ENCODE assay signal across 9 mouse cellular contexts in genomic region chr1:132372896-132373534, GRCm38 (mm10). TPM values are rescaled to one million over a fixed set of nuclear protein-coding genes. Genes with fewer than 3 reads are reported as not detected.
A peak's percentile ranks its signal among the peaks of the same experiment; 100 is the strongest.
DNase-seq lines count a peak whose midpoint lies in the region; ATAC-seq lines count a peak whose summit lies in the region.
"Had no signal": no experiment of that assay in that cellular context is flagged by ENCODE, and none has a peak within 500 bp of the region (broad histone marks: within the 10 kb centered on the region; RNA-seq: fewer than 3 reads in every experiment).

No protein-coding gene starts in this region.

- H3K4me3 ChIP-seq in kidney, embryonic 14.5 days (ENCODE audit: low read length): no peak overlapping the region
- no peak overlapping the region for H3K4me3 ChIP-seq in embryonic facial prominence, embryonic 13.5 days
- no peak overlapping the region for H3K4me3 ChIP-seq in heart, embryonic 16.5 days (ENCODE audit: low read length)
- H3K4me3 ChIP-seq in midbrain, embryonic 12.5 days: no peak overlapping the region

- no peak overlapping the region for H3K4me2 ChIP-seq in kidney, embryonic 14.5 days (replicated peaks; ENCODE audit: low read depth, low read length)
- no peak overlapping the region; the same call in 1 of the 2 replicates for H3K4me2 ChIP-seq in embryonic facial prominence, embryonic 13.5 days
- H3K4me2 ChIP-seq in heart, embryonic 16.5 days (ENCODE audit: low read depth, low read length): no peak overlapping the region
- H3K4me2 ChIP-seq in midbrain, embryonic 12.5 days (replicated peaks): no peak overlapping the region

- no peaks in the 10 kb centered on the region for H3K27me3 ChIP-seq in kidney, embryonic 14.5 days (ENCODE audit: control insufficient read depth, insufficient read depth, low read length)
- no peaks in the 10 kb centered on the region for H3K27me3 ChIP-seq in embryonic facial prominence, embryonic 13.5 days
- H3K27me3 ChIP-seq in heart, embryonic 16.5 days (ENCODE audit: control insufficient read depth, insufficient read depth, low read length): no peaks in the 10 kb centered on the region
- H3K27me3 ChIP-seq in midbrain, embryonic 12.5 days: no peaks in the 10 kb centered on the region

- no peak overlapping the region for H3K9ac ChIP-seq in kidney, embryonic 14.5 days (ENCODE audit: low read depth, low read length)
- peak overlapping the region; percentile 17; the same call in 1 of the 2 replicates for H3K9ac ChIP-seq in embryonic facial prominence, embryonic 13.5 days
- H3K9ac ChIP-seq in heart, embryonic 16.5 days (ENCODE audit: low read length): no peak overlapping the region
- H3K9ac ChIP-seq in midbrain, embryonic 12.5 days (replicated peaks): peak overlapping the region; percentile 35; the same call in 1 of the 2 replicates

- H3K36me3 ChIP-seq in kidney, embryonic 14.5 days (ENCODE audit: control insufficient read depth, insufficient read depth, low read length): no peaks in the 10 kb centered on the region; the same call in 1 of the 2 replicates
- H3K36me3 ChIP-seq in embryonic facial prominence, embryonic 13.5 days: peaks cover 25% of the 10 kb centered on the region
- H3K36me3 ChIP-seq in heart, embryonic 16.5 days (ENCODE audit: control insufficient read depth, insufficient read depth): no peaks in the 10 kb centered on the region
- peaks cover 24% of the 10 kb centered on the region; the same call in 1 of the 2 replicates for H3K36me3 ChIP-seq in midbrain, embryonic 12.5 days

- H3K9me3 ChIP-seq in kidney, embryonic 14.5 days (ENCODE audit: control insufficient read depth, low read length): no peaks in the 10 kb centered on the region
- H3K9me3 ChIP-seq in embryonic facial prominence, embryonic 13.5 days: no peaks in the 10 kb centered on the region
- no peaks in the 10 kb centered on the region for H3K9me3 ChIP-seq in heart, embryonic 16.5 days (replicated peaks; ENCODE audit: control insufficient read depth, low read length)
- no peaks in the 10 kb centered on the region for H3K9me3 ChIP-seq in midbrain, embryonic 12.5 days

- no peak overlapping the region for H3K27ac ChIP-seq in kidney, embryonic 14.5 days (ENCODE audit: low read depth, low read length)
- H3K27ac ChIP-seq in embryonic facial prominence, embryonic 13.5 days: peak overlapping the region; percentile 86
- peak overlapping the region; percentile 34; the same call in 1 of the 2 replicates for H3K27ac ChIP-seq in heart, embryonic 16.5 days (ENCODE audit: low read length)
- peak overlapping the region; percentile 83 for H3K27ac ChIP-seq in midbrain, embryonic 12.5 days (replicated peaks)

- 81% methylated on average over 6 of the region's 6 CpGs for WGBS in kidney, embryonic 14.5 days
- 69% methylated on average over 6 of the region's 6 CpGs for WGBS in embryonic facial prominence, embryonic 13.5 days
- 68% methylated on average over 6 of the region's 6 CpGs for WGBS in heart, embryonic 16.5 days
- WGBS in midbrain, embryonic 12.5 days: 87% methylated on average over 6 of the region's 6 CpGs

- peaks cover 45% of the 10 kb centered on the region for H3K4me1 ChIP-seq in kidney, embryonic 14.5 days (ENCODE audit: control insufficient read depth, insufficient read depth, low read length)
- H3K4me1 ChIP-seq in embryonic facial prominence, embryonic 13.5 days: peaks cover 77% of the 10 kb centered on the region
- H3K4me1 ChIP-seq in heart, embryonic 16.5 days (ENCODE audit: control insufficient read depth, insufficient read depth, low read length): peaks cover 69% of the 10 kb centered on the region
- H3K4me1 ChIP-seq in midbrain, embryonic 12.5 days: peaks cover 58% of the 10 kb centered on the region

- ATAC-seq in kidney, embryonic 14.5 days (ENCODE audit: low FRiP score, low TSS enrichment): no peak
- no peak for ATAC-seq in embryonic facial prominence, embryonic 13.5 days (ENCODE audit: insufficient number of reproducible peaks, insufficient read depth, low FRiP score, low TSS enrichment, low read depth)
- no peak for ATAC-seq in heart, embryonic 16.5 days (replicated peaks; ENCODE audit: extremely low read depth, insufficient read depth, low FRiP score)
- no peak for ATAC-seq in midbrain, embryonic 12.5 days (ENCODE audit: low FRiP score, low read depth)

- peak; percentile 48 for DNase-seq in kidney, adult 11 months
- no peak for DNase-seq in B cell, adult 2 months
- DNase-seq in layer of hippocampus, postnatal 10 days (ENCODE audit: low spot score in 2 of 2): no peak
- DNase-seq: cerebellum, adult 11 months; lung, postnatal 36 days had no signal

RNA-seq across cellular contexts. Expression of gene Tmcc2, which starts 18.1 kb away (rescaled TPM):
- 5.5 and 6.2 TPM in 2 replicates for polyA plus RNA-seq in kidney, embryonic 14.5 days (2014; fragmentation: Nextera tagmentation; extraction: Ambion mirVana)
- polyA plus RNA-seq in embryonic facial prominence, embryonic 13.5 days (2015; fragmentation: Nextera tagmentation; extraction: Ambion mirVana): 10.5 and 16.1 TPM in 2 replicates
- polyA plus RNA-seq in heart, embryonic 16.5 days (2015; fragmentation: Nextera tagmentation; extraction: Ambion mirVana): 10.6 and 11.1 TPM in 2 replicates
- 35.4 and 36.8 TPM in 2 replicates for polyA plus RNA-seq in midbrain, embryonic 12.5 days (2016; fragmentation: Nextera tagmentation; extraction: Ambion mirVana)
- 100 to 1,000 TPM; 171 to 181 TPM for total RNA-seq in layer of hippocampus, postnatal 10 days (2021)

RNA-seq across cellular contexts. Expression of gene Dstyk, which starts 44.3 kb away (rescaled TPM):
- polyA plus RNA-seq in kidney, embryonic 14.5 days (2014; fragmentation: Nextera tagmentation; extraction: Ambion mirVana): 14.9 and 22.1 TPM in 2 replicates
- 16.1 and 17.7 TPM in 2 replicates for polyA plus RNA-seq in embryonic facial prominence, embryonic 13.5 days (2015; fragmentation: Nextera tagmentation; extraction: Ambion mirVana)
- 9.1 and 10.5 TPM in 2 replicates for polyA plus RNA-seq in heart, embryonic 16.5 days (2015; fragmentation: Nextera tagmentation; extraction: Ambion mirVana)
- polyA plus RNA-seq in midbrain, embryonic 12.5 days (2016; fragmentation: Nextera tagmentation; extraction: Ambion mirVana): 17.6 and 17.9 TPM in 2 replicates
- total RNA-seq in layer of hippocampus, postnatal 10 days (2021): 10 to 100 TPM; 31.0 to 34.9 TPM

RNA-seq across cellular contexts. Expression of gene Nuak2, which starts 57.1 kb away (rescaled TPM):
- polyA plus RNA-seq in kidney, embryonic 14.5 days (2014; fragmentation: Nextera tagmentation; extraction: Ambion mirVana): 1.4 and 2.3 TPM in 2 replicates
- 2.2 and 4.4 TPM in 2 replicates for polyA plus RNA-seq in embryonic facial prominence, embryonic 13.5 days (2015; fragmentation: Nextera tagmentation; extraction: Ambion mirVana)
- 3.4 and 4.3 TPM in 2 replicates for polyA plus RNA-seq in heart, embryonic 16.5 days (2015; fragmentation: Nextera tagmentation; extraction: Ambion mirVana)
- 94.9 and 101 TPM in 2 replicates for polyA plus RNA-seq in midbrain, embryonic 12.5 days (2016; fragmentation: Nextera tagmentation; extraction: Ambion mirVana)
- total RNA-seq in layer of hippocampus, postnatal 10 days (2021): 1 to 10 TPM; 3.1 TPM

Comparison
In these comparisons a context has a peak if more than half of its experiments do, and no peak if none do; other contexts are left out.
1. H3K9ac ChIP-seq: peak in embryonic facial prominence, embryonic 13.5 days (single experiment) and midbrain, embryonic 12.5 days (single experiment); none in kidney, embryonic 14.5 days (single experiment) and heart, embryonic 16.5 days (single experiment).
2. RNA of gene Nuak2, which starts 57.1 kb away (polyA plus RNA-seq): 94.9 to 101 TPM in midbrain, embryonic 12.5 days; 3.4 to 4.3 TPM in heart, embryonic 16.5 days, 1.4 to 2.3 TPM in kidney, embryonic 14.5 days and 2.2 to 4.4 TPM in embryonic facial prominence, embryonic 13.5 days; every median in the first group is over 10 times any median in the second.